Mouse (Mus musculus): ENCODE measurements around the gene Upb1. TPM values are rescaled to one million over a fixed set of nuclear protein-coding genes. Genes with fewer than 3 reads are reported as not detected.
A peak's percentile ranks its signal among the peaks of the same experiment; 100 is the strongest.
"Not testable (repeated sequence)": the region's sequence is repeated elsewhere in the genome, so short reads cannot be mapped to it uniquely, and the experiment has no call there.

The Upb1 gene
- polyA plus RNA-seq, 1 experiment from 2014 or later: 0.13 TPM

DNA sequence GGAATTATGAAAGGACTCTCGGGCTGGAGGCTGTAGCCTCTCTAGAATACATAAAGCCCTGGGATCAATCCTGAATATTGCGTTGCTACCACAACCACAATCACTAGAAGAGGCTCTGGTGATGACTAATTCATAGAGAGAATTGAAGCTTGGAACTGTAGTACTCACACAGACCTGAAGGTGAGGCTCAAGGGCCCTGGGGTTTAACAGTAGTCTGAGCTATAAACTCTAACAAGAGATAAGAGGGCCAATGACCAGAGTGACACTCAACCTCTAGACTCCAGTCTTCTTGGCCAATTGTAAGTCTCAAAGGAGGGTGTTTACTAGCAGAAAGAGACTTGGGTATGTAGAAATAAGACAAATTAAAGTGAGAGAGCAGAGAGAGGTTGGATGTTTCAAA is 10.8 kb upstream of the Upb1 start:
- no peak overlapping the region for H3K4me2 ChIP-seq (ENCODE audit: low read depth, low read length)
- no peak overlapping the region for H3K27ac ChIP-seq (ENCODE audit: low read depth, low read length)
- no peak overlapping the region for H3K4me3 ChIP-seq (ENCODE audit: low read depth, low read length)
- H3K9me3 ChIP-seq (ENCODE audit: control insufficient read depth, low read length): no peaks in the 10 kb centered on the region
- WGBS: 87% methylated on average over 2 of the region's 2 CpGs
- H3K4me1 ChIP-seq (ENCODE audit: control insufficient read depth, insufficient read depth, low read length): no peaks in the 10 kb centered on the region
- no peak for ATAC-seq (ENCODE audit: low read depth)
- no peaks in the 10 kb centered on the region for H3K36me3 ChIP-seq (ENCODE audit: control insufficient read depth, insufficient read depth, low read length)
- no peaks in the 10 kb centered on the region for H3K27me3 ChIP-seq (ENCODE audit: control insufficient read depth, insufficient read depth, low read length)
- no peak overlapping the region for H3K9ac ChIP-seq (replicated peaks; ENCODE audit: low read depth, low read length)

DNA sequence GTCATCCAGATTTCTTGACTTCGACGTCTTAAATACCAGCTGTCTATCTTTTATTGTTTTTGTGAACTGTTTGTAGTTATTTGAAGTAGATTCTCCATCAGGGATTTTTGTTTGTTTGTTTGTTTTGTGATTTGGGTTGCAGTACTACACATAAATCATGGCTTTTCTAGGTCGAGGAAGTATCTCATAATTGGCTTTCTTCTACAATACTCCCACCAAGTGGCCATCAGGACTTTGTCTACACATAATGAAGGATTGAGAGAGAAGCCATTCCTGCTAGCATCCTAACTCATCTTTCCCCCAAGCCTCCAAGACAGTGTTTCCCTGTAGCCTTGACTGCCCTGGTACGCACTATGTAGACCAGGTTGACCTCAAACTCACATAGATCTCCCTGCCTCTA is 10.1 kb upstream of the Upb1 start:
- no peaks in the 10 kb centered on the region for H3K27me3 ChIP-seq (ENCODE audit: control insufficient read depth, insufficient read depth, low read length)
- ATAC-seq (ENCODE audit: low read depth): no peak
- no peak overlapping the region for H3K4me3 ChIP-seq (ENCODE audit: low read depth, low read length)
- no peak overlapping the region for H3K9ac ChIP-seq (replicated peaks; ENCODE audit: low read depth, low read length)
- H3K4me2 ChIP-seq (ENCODE audit: low read depth, low read length): no peak overlapping the region
- WGBS: 93% methylated on average over 4 of the region's 4 CpGs
- H3K4me1 ChIP-seq (ENCODE audit: control insufficient read depth, insufficient read depth, low read length): no peaks in the 10 kb centered on the region
- no peaks in the 10 kb centered on the region for H3K36me3 ChIP-seq (ENCODE audit: control insufficient read depth, insufficient read depth, low read length)
- no peak overlapping the region for H3K27ac ChIP-seq (ENCODE audit: low read depth, low read length)
- no peaks in the 10 kb centered on the region for H3K9me3 ChIP-seq (ENCODE audit: control insufficient read depth, low read length)

DNA sequence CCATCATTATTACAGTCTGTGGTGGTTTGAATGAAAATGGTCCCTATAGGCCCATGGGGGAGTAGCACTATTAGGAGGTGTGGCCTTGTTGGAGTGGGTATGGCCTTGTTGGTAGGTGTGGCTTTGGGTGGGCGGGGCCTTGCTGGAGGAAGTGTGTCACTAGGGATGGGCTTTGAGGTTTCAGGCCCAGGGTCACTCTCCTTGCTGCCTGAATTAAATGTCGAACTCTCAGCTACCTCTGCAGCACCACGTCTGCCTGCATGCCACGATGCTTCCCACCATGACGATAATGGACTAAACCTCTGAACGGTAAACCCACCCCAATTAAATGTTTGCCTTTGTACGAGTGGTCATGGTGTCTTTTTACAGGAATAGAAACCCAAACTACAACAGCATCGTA is 6.1 kb upstream of the Upb1 start:
- no peaks in the 10 kb centered on the region for H3K9me3 ChIP-seq (ENCODE audit: control insufficient read depth, low read length)
- no peaks in the 10 kb centered on the region for H3K4me1 ChIP-seq (ENCODE audit: control insufficient read depth, insufficient read depth, low read length)
- no peaks in the 10 kb centered on the region for H3K27me3 ChIP-seq (ENCODE audit: control insufficient read depth, insufficient read depth, low read length)
- no peak overlapping the region for H3K9ac ChIP-seq (replicated peaks; ENCODE audit: low read depth, low read length)
- no peak overlapping the region for H3K4me3 ChIP-seq (ENCODE audit: low read depth, low read length)
- no peak overlapping the region for H3K27ac ChIP-seq (ENCODE audit: low read depth, low read length)
- ATAC-seq (ENCODE audit: low read depth): no peak
- H3K4me2 ChIP-seq (ENCODE audit: low read depth, low read length): no peak overlapping the region
- H3K36me3 ChIP-seq (ENCODE audit: control insufficient read depth, insufficient read depth, low read length): no peaks in the 10 kb centered on the region
- WGBS: 89% methylated on average over 8 of the region's 8 CpGs

DNA sequence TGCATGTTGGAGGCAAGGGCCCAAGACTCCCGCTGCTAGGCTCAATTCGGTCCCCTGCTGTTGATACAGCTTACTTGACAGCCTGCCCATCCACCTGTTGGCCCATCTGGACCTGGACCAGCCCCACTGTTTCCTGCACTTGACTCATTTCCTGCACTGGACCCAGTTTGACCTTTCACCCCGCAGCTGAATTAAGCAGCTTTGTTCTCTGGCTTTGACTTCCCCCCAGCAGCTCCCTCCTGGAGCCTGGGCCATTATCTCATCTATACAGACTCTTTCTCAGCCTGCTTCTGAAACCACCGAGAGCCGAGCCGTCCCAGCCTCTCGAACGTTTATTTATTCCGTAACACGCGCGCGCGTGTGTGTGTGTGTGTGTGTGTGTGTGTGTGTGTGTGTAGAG is 3.9 kb upstream of the Upb1 start:
- no peak for ATAC-seq (ENCODE audit: low read depth)
- Histone ChIP-seq H3K27ac (ENCODE audit: low read depth, low read length) (no peak overlapping the region), H3K9ac (replicated peaks; ENCODE audit: low read depth, low read length) (no peak overlapping the region), H3K4me2 (ENCODE audit: low read depth, low read length) (no peak overlapping the region), H3K27me3 (ENCODE audit: control insufficient read depth, insufficient read depth, low read length) (no peaks in the 10 kb centered on the region), H3K36me3 (ENCODE audit: control insufficient read depth, insufficient read depth, low read length) (no peaks in the 10 kb centered on the region), H3K9me3 (ENCODE audit: control insufficient read depth, low read length) (no peaks in the 10 kb centered on the region), H3K4me1 (ENCODE audit: control insufficient read depth, insufficient read depth, low read length) (no peaks in the 10 kb centered on the region), H3K4me3 (ENCODE audit: low read depth, low read length) (no peak overlapping the region)
- 40% methylated on average over 14 of the region's 14 CpGs for WGBS

DNA sequence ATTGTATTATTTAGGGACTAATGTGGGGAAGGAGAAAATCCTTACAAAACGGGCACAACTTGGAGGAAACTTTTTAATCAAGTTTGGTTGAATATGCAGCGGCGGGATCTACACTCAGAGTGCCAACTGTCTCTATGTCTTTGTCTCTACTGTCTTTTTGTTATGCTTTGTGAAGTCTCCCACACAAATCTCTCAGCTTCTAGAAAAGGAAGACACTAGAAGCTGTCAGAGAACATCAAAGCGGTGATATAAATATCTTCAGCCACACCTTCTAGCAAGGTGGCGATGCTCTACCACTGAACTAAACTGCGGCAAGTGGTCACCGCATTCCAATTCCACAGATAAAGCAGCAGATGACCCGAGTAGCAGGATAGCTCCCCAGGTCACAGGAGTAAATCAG is 5.0 kb downstream of the Upb1 start:
- ATAC-seq (ENCODE audit: low read depth): no peak
- no peak overlapping the region for H3K9ac ChIP-seq (replicated peaks; ENCODE audit: low read depth, low read length)
- no peaks in the 10 kb centered on the region for H3K4me1 ChIP-seq (ENCODE audit: control insufficient read depth, insufficient read depth, low read length)
- no peak overlapping the region for H3K27ac ChIP-seq (ENCODE audit: low read depth, low read length)
- H3K4me3 ChIP-seq (ENCODE audit: low read depth, low read length): no peak overlapping the region
- H3K9me3 ChIP-seq (ENCODE audit: control insufficient read depth, low read length): no peaks in the 10 kb centered on the region
- no peaks in the 10 kb centered on the region for H3K27me3 ChIP-seq (ENCODE audit: control insufficient read depth, insufficient read depth, low read length)
- 90% methylated on average over 8 of the region's 8 CpGs for WGBS
- H3K4me2 ChIP-seq (ENCODE audit: low read depth, low read length): no peak overlapping the region
- H3K36me3 ChIP-seq (ENCODE audit: control insufficient read depth, insufficient read depth, low read length): no peaks in the 10 kb centered on the region

DNA sequence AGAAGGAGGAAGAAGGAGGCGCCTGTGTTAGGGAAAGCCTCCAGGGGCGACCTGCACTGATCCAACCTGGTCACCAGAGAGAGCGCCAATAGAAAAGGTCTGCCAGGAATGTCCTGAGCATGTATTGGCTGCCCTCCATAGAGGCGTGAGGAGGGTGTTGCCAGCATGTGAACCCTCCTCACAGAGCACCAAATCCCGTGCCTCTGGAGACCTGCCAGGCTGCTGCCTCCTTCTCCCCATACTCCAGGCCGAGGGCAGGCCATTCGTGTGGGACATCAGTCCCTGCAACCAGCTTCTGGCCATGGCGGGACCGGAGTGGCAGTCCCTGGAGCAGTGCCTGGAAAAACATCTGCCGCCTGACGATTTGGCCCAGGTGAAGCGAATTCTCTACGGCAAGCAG is 5.8 kb downstream of the Upb1 start:
- H3K4me2 ChIP-seq (ENCODE audit: low read depth, low read length): no peak overlapping the region
- H3K36me3 ChIP-seq (ENCODE audit: control insufficient read depth, insufficient read depth, low read length): no peaks in the 10 kb centered on the region
- H3K27me3 ChIP-seq (ENCODE audit: control insufficient read depth, insufficient read depth, low read length): no peaks in the 10 kb centered on the region
- no peaks in the 10 kb centered on the region for H3K4me1 ChIP-seq (ENCODE audit: control insufficient read depth, insufficient read depth, low read length)
- ATAC-seq (ENCODE audit: low read depth): no peak
- H3K27ac ChIP-seq (ENCODE audit: low read depth, low read length): no peak overlapping the region
- H3K9me3 ChIP-seq (ENCODE audit: control insufficient read depth, low read length): no peaks in the 10 kb centered on the region
- 54% methylated on average over 13 of the region's 13 CpGs for WGBS
- H3K4me3 ChIP-seq (ENCODE audit: low read depth, low read length): no peak overlapping the region
- no peak overlapping the region for H3K9ac ChIP-seq (replicated peaks; ENCODE audit: low read depth, low read length)

DNA sequence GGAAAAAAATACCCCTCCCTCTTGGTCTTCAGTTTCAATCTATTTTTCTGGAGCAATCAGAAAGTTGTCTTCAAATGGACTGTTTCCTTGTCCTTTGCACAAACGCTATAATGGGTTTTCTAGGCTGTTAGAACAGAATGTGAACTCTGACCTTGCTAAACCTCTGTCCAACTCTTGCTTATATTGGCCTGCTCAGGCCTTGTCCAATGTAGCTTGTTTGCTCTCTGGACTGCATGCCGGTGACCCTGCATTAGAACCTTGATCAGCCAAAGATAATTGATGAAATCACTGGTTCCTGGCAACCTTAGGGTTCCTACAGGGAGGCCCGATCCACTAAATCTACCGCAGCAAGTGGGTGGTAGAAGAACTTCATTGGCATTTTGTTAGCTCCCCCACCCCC is 6.8 kb downstream of the Upb1 start:
- peaks cover 2% of the 10 kb centered on the region; the same call in 1 of the 2 replicates for H3K4me1 ChIP-seq (ENCODE audit: control insufficient read depth, insufficient read depth, low read length)
- no peak overlapping the region for H3K9ac ChIP-seq (replicated peaks; ENCODE audit: low read depth, low read length)
- H3K27ac ChIP-seq (ENCODE audit: low read depth, low read length): no peak overlapping the region
- no peak for ATAC-seq (ENCODE audit: low read depth)
- H3K36me3 ChIP-seq (ENCODE audit: control insufficient read depth, insufficient read depth, low read length): no peaks in the 10 kb centered on the region
- no peak overlapping the region for H3K4me3 ChIP-seq (ENCODE audit: low read depth, low read length)
- 92% methylated on average over 4 of the region's 4 CpGs for WGBS
- H3K27me3 ChIP-seq (ENCODE audit: control insufficient read depth, insufficient read depth, low read length): no peaks in the 10 kb centered on the region
- H3K4me2 ChIP-seq (ENCODE audit: low read depth, low read length): no peak overlapping the region
- no peaks in the 10 kb centered on the region for H3K9me3 ChIP-seq (ENCODE audit: control insufficient read depth, low read length)

DNA sequence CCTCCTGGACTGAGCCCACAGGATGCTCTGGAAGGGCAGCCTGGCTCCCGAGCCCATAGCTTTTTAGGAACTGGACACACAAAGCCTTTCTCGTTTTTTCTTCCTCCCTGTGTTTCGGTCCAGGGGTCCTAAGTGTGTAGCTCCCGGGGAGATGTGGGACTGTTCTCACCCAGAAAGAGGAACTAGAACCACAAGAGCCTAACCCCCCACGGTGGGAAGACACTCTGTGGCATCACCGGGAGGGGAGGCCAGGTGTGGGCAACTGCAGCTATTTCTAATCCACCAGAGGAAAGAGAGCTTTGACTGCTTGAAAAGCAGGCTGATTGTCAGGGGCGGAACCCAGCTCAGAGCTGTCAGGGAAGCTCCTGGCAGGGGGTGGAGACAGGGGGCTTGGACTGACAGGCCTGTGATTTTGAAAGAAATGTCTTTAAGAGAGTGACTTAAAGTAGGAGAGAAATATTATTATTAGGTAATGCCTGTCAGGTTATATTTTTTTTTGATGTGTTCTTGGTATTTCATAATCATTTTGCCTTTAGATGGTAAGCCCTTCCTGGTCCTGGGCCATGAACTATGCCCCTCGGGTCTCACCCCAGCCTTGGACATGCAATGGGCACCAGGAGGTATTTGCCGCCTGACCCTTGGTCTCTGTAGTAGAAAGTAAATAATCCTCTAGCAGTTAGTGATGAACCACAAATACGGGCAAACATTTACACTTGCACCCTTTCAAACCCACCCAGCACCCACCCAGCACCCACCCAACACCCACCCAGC is 10.6 kb downstream of the Upb1 start:
- not testable (repeated sequence) for ATAC-seq (ENCODE audit: low read depth); H3K4me3 ChIP-seq (ENCODE audit: low read depth, low read length); H3K4me1 ChIP-seq (ENCODE audit: control insufficient read depth, insufficient read depth, low read length); H3K4me2 ChIP-seq (ENCODE audit: low read depth, low read length); H3K9ac ChIP-seq (replicated peaks; ENCODE audit: low read depth, low read length); H3K27ac ChIP-seq (ENCODE audit: low read depth, low read length); H3K36me3 ChIP-seq (ENCODE audit: control insufficient read depth, insufficient read depth, low read length); H3K27me3 ChIP-seq (ENCODE audit: control insufficient read depth, insufficient read depth, low read length); H3K9me3 ChIP-seq (ENCODE audit: control insufficient read depth, low read length)
- 50% methylated on average over 9 of the region's 10 CpGs for WGBS

DNA sequence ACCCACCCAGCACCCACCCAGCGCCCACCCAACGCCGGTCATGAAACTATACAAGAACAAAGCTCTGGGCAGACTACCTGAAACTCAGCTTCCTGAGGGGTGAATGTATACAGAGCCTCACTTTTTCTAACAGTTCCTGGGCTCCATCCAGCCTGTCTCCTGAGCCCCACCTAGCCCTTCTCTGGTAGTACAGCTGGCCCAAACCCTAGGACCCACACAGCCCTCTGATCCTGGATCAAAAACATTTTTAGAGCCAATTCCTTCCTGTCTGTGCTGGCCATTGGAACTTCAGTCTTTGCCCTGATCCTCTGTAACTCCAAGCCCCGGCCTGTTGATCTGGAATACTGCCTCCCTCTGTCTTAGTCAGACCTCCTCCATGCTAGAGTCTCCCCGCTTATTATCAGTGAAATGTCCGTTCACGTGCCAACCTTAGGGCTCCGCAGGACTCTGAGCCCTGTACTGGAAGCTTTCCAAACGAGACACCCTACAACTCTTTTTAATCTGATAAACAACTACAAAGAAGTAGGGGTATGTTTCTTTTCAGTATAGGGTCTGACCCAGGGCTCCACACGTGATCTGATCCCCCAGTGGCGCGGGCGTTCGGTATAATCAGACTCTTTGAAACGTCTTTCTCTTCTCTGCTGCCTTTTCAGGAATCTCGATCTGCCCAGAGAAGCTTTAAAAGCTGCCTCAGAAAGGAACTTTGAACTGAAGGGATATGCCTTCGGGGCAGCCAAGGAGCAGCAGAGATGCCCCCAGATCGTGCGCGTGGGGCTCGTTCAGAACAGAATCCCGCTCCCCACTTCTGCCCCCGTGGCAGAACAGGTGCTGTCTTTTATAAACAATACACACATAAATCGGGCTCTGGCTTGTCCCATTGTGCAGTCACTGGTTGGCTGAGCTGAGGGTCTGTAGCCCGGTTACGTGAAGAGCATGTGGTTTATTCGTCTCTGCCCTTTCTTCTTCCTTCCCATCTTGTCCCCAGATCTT is 11.5 kb downstream of the Upb1 start:
- no peaks in the 10 kb centered on the region for H3K36me3 ChIP-seq (ENCODE audit: control insufficient read depth, insufficient read depth, low read length)
- WGBS: 56% methylated on average over 27 of the region's 27 CpGs
- no peaks in the 10 kb centered on the region for H3K9me3 ChIP-seq (ENCODE audit: control insufficient read depth, low read length)
- H3K4me3 ChIP-seq (ENCODE audit: low read depth, low read length): no peak overlapping the region
- H3K4me2 ChIP-seq (ENCODE audit: low read depth, low read length): peak overlapping the region; percentile 15; the same call in 1 of the 2 replicates
- H3K9ac ChIP-seq (replicated peaks; ENCODE audit: low read depth, low read length): no peak overlapping the region
- no peak overlapping the region for H3K27ac ChIP-seq (ENCODE audit: low read depth, low read length)
- no peak for ATAC-seq (ENCODE audit: low read depth)
- H3K4me1 ChIP-seq (ENCODE audit: control insufficient read depth, insufficient read depth, low read length): peaks cover 3% of the 10 kb centered on the region; the same call in 1 of the 2 replicates
- no peaks in the 10 kb centered on the region for H3K27me3 ChIP-seq (ENCODE audit: control insufficient read depth, insufficient read depth, low read length)
